Mouse (Mus musculus): ENCODE measurements around the gene Rev3l.

DNA sequence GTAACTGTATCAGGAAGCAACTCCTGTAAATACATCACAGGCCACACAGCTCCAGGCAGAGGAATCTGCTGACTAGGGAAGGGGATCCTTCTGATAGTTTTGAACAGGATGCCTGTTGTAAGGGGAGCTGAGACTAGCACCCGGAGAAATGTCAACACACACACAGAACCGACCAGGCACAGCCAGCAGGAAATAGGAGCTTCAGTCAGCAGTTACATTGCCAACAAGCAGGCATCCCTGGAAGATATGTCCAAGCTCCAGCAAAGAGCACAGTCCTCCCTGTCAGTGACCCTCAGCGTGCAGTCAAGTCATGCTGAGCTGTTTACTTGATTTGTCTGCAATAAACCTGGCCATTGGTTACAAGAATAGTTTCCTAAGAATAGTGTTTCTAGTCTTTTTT, 156.7 kb downstream of the Rev3l start:
- TF ChIP-seq CTCF (IDR thresholded peaks at IDR 0.05; ENCODE audit: control insufficient read depth, insufficient read depth, insufficient replicate concordance, low read depth, low read length): no peak
- no peak for TF ChIP-seq POLR2A (IDR thresholded peaks at IDR 0.05; ENCODE audit: control insufficient read depth, low read depth, low read length)

All from testis, adult 2 months (tissue).